Mouse (Mus musculus): Measurements from ENCODE around the gene Pdp2. TPM values are rescaled to one million over a fixed set of nuclear protein-coding genes. Genes with fewer than 3 reads are reported as not detected.

Gene Pdp2
- polyA plus RNA-seq, 1 experiment from 2014 or later: 3.5 TPM

Other genes starting within 250 kb of the Pdp2 start
- 0.38 and 0.64 TPM in 2 replicates for gene Cmtm4, start 195.6 kb upstream of the Pdp2 start, polyA plus RNA-seq (2015; fragmentation: Nextera tagmentation; extraction: Ambion mirVana)
- gene Dync1li2, start 148.4 kb upstream of the Pdp2 start, polyA plus RNA-seq (2015; fragmentation: Nextera tagmentation; extraction: Ambion mirVana): 10.5 and 11.5 TPM in 2 replicates
- gene Terb1, start 81.5 kb upstream of the Pdp2 start, polyA plus RNA-seq (2015; fragmentation: Nextera tagmentation; extraction: Ambion mirVana): 0.05 TPM in 1 of 2 replicates, not detected in the other
- gene Nae1, start 56.8 kb upstream of the Pdp2 start, polyA plus RNA-seq (2015; fragmentation: Nextera tagmentation; extraction: Ambion mirVana): 26.7 and 28.7 TPM in 2 replicates
- gene Car7, start 56.8 kb upstream of the Pdp2 start, polyA plus RNA-seq (2015; fragmentation: Nextera tagmentation; extraction: Ambion mirVana): 5.0 and 6.1 TPM in 2 replicates
- 0.08 and 0.18 TPM in 2 replicates for gene Cdh16, start 32.9 kb downstream of the Pdp2 start, polyA plus RNA-seq (2015; fragmentation: Nextera tagmentation; extraction: Ambion mirVana)
- 1.7 and 2.2 TPM in 2 replicates for gene Rrad, start 39.9 kb downstream of the Pdp2 start, polyA plus RNA-seq (2015; fragmentation: Nextera tagmentation; extraction: Ambion mirVana)
- 37.5 and 44.3 TPM in 2 replicates for gene Ciao2b, start 50.5 kb downstream of the Pdp2 start, polyA plus RNA-seq (2015; fragmentation: Nextera tagmentation; extraction: Ambion mirVana)
- gene Ces2a, start 142.6 kb downstream of the Pdp2 start, polyA plus RNA-seq (2015; fragmentation: Nextera tagmentation; extraction: Ambion mirVana): 22.7 and 28.4 TPM in 2 replicates
- gene Ces2b, start 240.1 kb downstream of the Pdp2 start, polyA plus RNA-seq (2015; fragmentation: Nextera tagmentation; extraction: Ambion mirVana): 0.16 and 0.32 TPM in 2 replicates

Measured in liver, embryonic 15.5 days (tissue).